9 mouse cellular contexts compared by ENCODE assay signal in the genomic region with DNA sequence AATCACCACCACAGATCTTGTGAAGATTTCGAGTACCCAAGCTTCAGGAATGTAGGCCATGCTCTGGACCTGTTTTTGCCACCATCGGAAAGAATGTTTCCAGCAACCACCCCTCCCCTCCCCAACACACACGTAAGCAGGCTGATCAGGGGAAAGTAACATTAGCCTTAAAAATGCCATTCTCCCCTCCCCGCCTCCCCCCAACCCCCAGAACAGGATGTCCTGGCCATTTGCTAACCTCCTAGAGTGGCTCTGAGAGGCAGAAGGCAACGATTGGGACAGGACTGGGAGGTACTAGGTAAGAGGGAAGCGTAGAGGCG. TPM values are rescaled to one million over a fixed set of nuclear protein-coding genes. Genes with fewer than 3 reads are reported as not detected.
DNase-seq lines count a peak whose midpoint lies in the region; ATAC-seq and TF ChIP-seq lines count a peak whose summit lies in the region.
"Had no signal": no experiment of that assay in that cellular context is flagged by ENCODE, and none has a peak within 500 bp of the region (broad histone marks: within the 10 kb centered on the region; RNA-seq: fewer than 3 reads in every experiment).

No protein-coding gene starts in this region.

- 0 out of 2 replicates have a peak overlapping the region, but pooled peaks have one; percentile 10 for H3K9ac ChIP-seq in lung, embryonic 15.5 days
- H3K9ac ChIP-seq in limb, embryonic 11.5 days (ENCODE audit: low read length), result no peak overlapping the region

- no peaks in the 10 kb centered on the region for H3K9me3 ChIP-seq in lung, embryonic 15.5 days
- no peaks in the 10 kb centered on the region; the same call in 1 of the 2 replicates for H3K9me3 ChIP-seq in forebrain, embryonic 10.5 days
- H3K9me3 ChIP-seq in limb, embryonic 11.5 days (ENCODE audit: control insufficient read depth, low read length), result no peaks in the 10 kb centered on the region

- H3K27me3 ChIP-seq in lung, embryonic 15.5 days, result no peaks in the 10 kb centered on the region
- H3K27me3 ChIP-seq in forebrain, embryonic 10.5 days (ENCODE audit: poor library complexity, severe bottlenecking), result peaks cover 54% of the 10 kb centered on the region
- peaks cover 6% of the 10 kb centered on the region for H3K27me3 ChIP-seq in limb, embryonic 11.5 days (ENCODE audit: control insufficient read depth, insufficient read depth, low read length)

- H3K27ac ChIP-seq in lung, embryonic 15.5 days, result peak overlapping the region; percentile 77
- peak overlapping the region; percentile 58 for H3K27ac ChIP-seq in forebrain, embryonic 10.5 days
- no peak overlapping the region for H3K27ac ChIP-seq in limb, embryonic 11.5 days (replicated peaks; ENCODE audit: low read depth, low read length)
- no peak overlapping the region for H3K27ac ChIP-seq in olfactory bulb, adult 2 months (ENCODE audit: insufficient read depth, low read depth, low read length)

- H3K36me3 ChIP-seq in lung, embryonic 15.5 days, result no peaks in the 10 kb centered on the region
- H3K36me3 ChIP-seq in forebrain, embryonic 10.5 days (replicated peaks), result no peaks in the 10 kb centered on the region
- no peaks in the 10 kb centered on the region for H3K36me3 ChIP-seq in limb, embryonic 11.5 days (ENCODE audit: control insufficient read depth, insufficient read depth, low read length)

- no peak for TF ChIP-seq CTCF in olfactory bulb, adult 2 months (IDR thresholded peaks at IDR 0.05; ENCODE audit: insufficient read depth, low read depth, low read length)

- H3K4me1 ChIP-seq in lung, embryonic 15.5 days, result peaks cover 34% of the 10 kb centered on the region
- H3K4me1 ChIP-seq in forebrain, embryonic 10.5 days, result peaks cover 21% of the 10 kb centered on the region
- H3K4me1 ChIP-seq in limb, embryonic 11.5 days (ENCODE audit: control insufficient read depth, insufficient read depth, low read length), result peaks cover 6% of the 10 kb centered on the region; the same call in 1 of the 2 replicates
- peaks cover 12% of the 10 kb centered on the region for H3K4me1 ChIP-seq in olfactory bulb, adult 2 months (ENCODE audit: control insufficient read depth, insufficient read depth, low read length)

- peak overlapping the region; percentile 99 for H3K4me2 ChIP-seq in lung, embryonic 15.5 days
- H3K4me2 ChIP-seq in limb, embryonic 11.5 days (ENCODE audit: low read depth, severe bottlenecking), result peak overlapping the region; percentile 99

- no peak for DNase-seq in lung, postnatal 4 days
- no peak for DNase-seq in forebrain, embryonic 10.5 days (ENCODE audit: extremely low spot score, low spot score)
- DNase-seq in limb, embryonic 11.5 days (ENCODE audit: low spot score), result no peak
- no peak for DNase-seq in spleen, postnatal 10 days (ENCODE audit: low spot score in 2 of 2)
- no peak for DNase-seq in adrenal gland, postnatal 36 days

- WGBS in lung, embryonic 15.5 days, result 2% methylated on average over 7 of the region's 7 CpGs
- WGBS in forebrain, embryonic 10.5 days, result 4% methylated on average over 7 of the region's 7 CpGs
- 2% methylated on average over 7 of the region's 7 CpGs for WGBS in limb, embryonic 11.5 days
- 4% methylated on average over 7 of the region's 7 CpGs for WGBS in olfactory bulb, adult 2 months

- TF ChIP-seq POLR2A in olfactory bulb, adult 2 months (IDR thresholded peaks at IDR 0.05; ENCODE audit: insufficient read depth, low read depth, low read length), result no peak

- H3K4me3 ChIP-seq in lung, embryonic 15.5 days, result peak overlapping the region; percentile 75
- peak overlapping the region; percentile 66 for H3K4me3 ChIP-seq in forebrain, embryonic 10.5 days
- peak overlapping the region; percentile 57 for H3K4me3 ChIP-seq in limb, embryonic 11.5 days (ENCODE audit: low read depth, low read length)
- peak overlapping the region; percentile 53; the same call in 1 of the 2 replicates for H3K4me3 ChIP-seq in olfactory bulb, adult 2 months (ENCODE audit: insufficient read depth, low read depth, low read length)

- ATAC-seq in lung, embryonic 15.5 days (ENCODE audit: borderline replicate concordance, extremely low read depth, low FRiP score, low TSS enrichment), result no peak
- no peak for ATAC-seq in limb, embryonic 11.5 days (ENCODE audit: insufficient number of reproducible peaks, low FRiP score, low TSS enrichment, low read depth)
- no peak for ATAC-seq in frontal cortex, adult (ENCODE audit: low TSS enrichment)

RNA-seq across cellular contexts. Expression of a gene that starts 0.4 kb away (rescaled TPM):
- 2.0 and 2.2 TPM in 2 replicates for polyA plus RNA-seq in lung, embryonic 15.5 days (2015; fragmentation: Nextera tagmentation; extraction: Ambion mirVana)
- polyA plus RNA-seq in forebrain, embryonic 10.5 days (2016; fragmentation: Nextera tagmentation; extraction: Ambion mirVana), result 0.32 and 0.41 TPM in 2 replicates
- polyA plus RNA-seq in limb, embryonic 11.5 days (2014; fragmentation: Nextera tagmentation; extraction: Ambion mirVana), result 0.29 and 0.47 TPM in 2 replicates
- polyA plus RNA-seq in olfactory bulb, adult 2 months (2012; ENCODE audit: insufficient read depth, insufficient read length, low replicate concordance, missing spikeins), result not detected in 2 replicates
- total RNA-seq in adrenal gland, postnatal 36 days (2021), result 1 to 10 TPM in 1 of 2 experiments, under 1 TPM in 1; 0.99 to 1.9 TPM

RNA-seq across cellular contexts. Expression of a gene that starts 32.3 kb away (rescaled TPM):
- 0.54 and 0.65 TPM in 2 replicates for polyA plus RNA-seq in lung, embryonic 15.5 days (2015; fragmentation: Nextera tagmentation; extraction: Ambion mirVana)
- 1.3 and 1.6 TPM in 2 replicates for polyA plus RNA-seq in forebrain, embryonic 10.5 days (2016; fragmentation: Nextera tagmentation; extraction: Ambion mirVana)
- 1.1 and 1.8 TPM in 2 replicates for polyA plus RNA-seq in limb, embryonic 11.5 days (2014; fragmentation: Nextera tagmentation; extraction: Ambion mirVana)
- polyA plus RNA-seq in olfactory bulb, adult 2 months (2012; ENCODE audit: insufficient read depth, insufficient read length, low replicate concordance, missing spikeins), result not detected in 2 replicates
- 1 to 10 TPM; 3.7 to 8.5 TPM for total RNA-seq in adrenal gland, postnatal 36 days (2021)
- total RNA-seq: hematopoietic stem cell, adult 5-6 weeks had no signal

Comparison
In these comparisons a context has a peak if more than half of its experiments do, and no peak if none do; other contexts are left out.
1. H3K27ac ChIP-seq: peak in lung, embryonic 15.5 days (single experiment) and forebrain, embryonic 10.5 days (single experiment); none in limb, embryonic 11.5 days (single experiment) and olfactory bulb, adult 2 months (single experiment).
2. Peak in every context shown above with its lines, with median percentiles within 50 percentile points of each other: H3K4me3 ChIP-seq.